Mouse (Mus musculus) lung, postnatal 0 days (tissue): Measurements from ENCODE around the gene Optn.

Source experiments
- CTCF ChIP-seq: IDR thresholded peaks from 2 replicates; pipeline ENCODE4 v1.5.1; 2016; ENCODE audit warnings: antibody characterized with exemption, mild to moderate bottlenecking
- EP300 ChIP-seq: IDR thresholded peaks from 2 replicates; pipeline ENCODE4 v1.6.1; 2016; ENCODE audit warnings: antibody characterized with exemption, mild to moderate bottlenecking, control low read depth

DNA sequence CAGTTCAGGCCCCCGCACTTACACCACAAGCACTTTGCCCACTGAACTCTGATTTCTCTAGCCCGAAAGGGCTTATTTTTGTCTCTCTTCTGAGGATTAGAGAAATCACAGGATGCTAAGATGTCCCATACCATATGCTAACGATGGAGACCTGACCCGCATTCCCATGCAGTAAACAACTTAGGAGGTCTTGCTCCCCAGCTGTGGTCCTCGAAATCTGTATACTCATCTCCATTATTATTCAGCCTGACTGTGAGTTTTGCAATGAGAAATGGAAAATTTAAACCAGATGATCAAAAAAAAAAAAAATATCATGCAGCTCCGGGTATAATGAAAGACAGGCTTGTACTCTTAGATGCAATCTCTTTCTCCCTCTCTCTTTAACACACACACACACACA, 35.3 kb upstream of the Optn start:
- no peak for TF ChIP-seq CTCF
- TF ChIP-seq EP300 = no peak
